Comparison of ENCODE assay signal across 8 mouse cellular contexts in the genomic region with DNA sequence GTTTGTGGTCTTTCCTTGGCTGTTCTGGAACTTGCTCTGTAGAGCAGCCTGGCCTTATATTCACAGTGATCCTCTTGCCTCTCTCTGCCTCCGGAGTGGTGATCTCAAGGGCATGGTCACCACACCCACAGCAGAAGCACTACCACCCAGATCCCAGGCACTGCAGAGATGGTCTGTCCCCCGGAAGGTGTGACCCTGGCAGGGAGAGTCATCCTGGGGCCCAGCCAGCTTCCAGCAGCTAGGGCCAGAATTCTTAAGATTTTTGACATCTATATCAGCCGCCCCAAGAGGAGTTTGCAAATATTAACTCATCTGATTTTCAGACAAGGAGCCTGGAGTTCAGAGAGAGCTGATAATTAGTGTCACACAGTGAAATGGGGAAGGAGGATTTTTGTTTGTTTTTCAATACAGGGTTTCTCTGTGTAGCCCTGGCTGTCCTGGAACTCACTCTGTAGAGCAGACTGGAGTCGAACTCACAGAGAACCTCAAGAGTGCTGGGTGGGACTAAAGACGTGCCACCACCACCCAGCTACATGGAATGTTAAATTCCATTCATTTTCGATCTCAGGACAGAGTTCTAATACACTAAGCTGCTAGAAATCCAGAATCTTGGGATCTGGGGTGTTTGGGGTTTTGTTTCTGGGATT. TPM values are rescaled to one million over a fixed set of nuclear protein-coding genes. Genes with fewer than 3 reads are reported as not detected.
A peak's percentile ranks its signal among the peaks of the same experiment; 100 is the strongest.
DNase-seq lines count a peak whose midpoint lies in the region; ATAC-seq lines count a peak whose summit lies in the region.

No protein-coding gene starts in this region.

- WGBS in forebrain, embryonic 10.5 days = 51% methylated on average over 6 of the region's 6 CpGs
- WGBS in hindbrain, embryonic 13.5 days = 48% methylated on average over 6 of the region's 6 CpGs
- whole genome bisulfite sequencing in lung, embryonic 16.5 days = 17% methylated on average over 6 of the region's 6 CpGs

- DNase-seq in adrenal gland, adult (ENCODE audit: inconsistent age in 2 of 2, low spot score in 1 of 2) = peak; percentile 84 to 90
- DNase-seq in adrenal gland, postnatal 4 days (ENCODE audit: low spot score in 2 of 2) = no peak
- peak; percentile 88 for DNase-seq in adrenal gland, adult 2 months
- no peak for DNase-seq in forebrain, embryonic 10.5 days (ENCODE audit: extremely low spot score, low spot score)
- no peak for DNase-seq in ovary, postnatal 10 days (ENCODE audit: low spot score)
- no peak for DNase-seq in left cerebral cortex, adult 8-10 months (ENCODE audit: low spot score in 2 of 2)

- peaks cover 74% of the 10 kb centered on the region for H3K4me1 ChIP-seq in forebrain, embryonic 10.5 days
- H3K4me1 ChIP-seq in hindbrain, embryonic 13.5 days (replicated peaks) = peaks cover 52% of the 10 kb centered on the region
- H3K4me1 ChIP-seq in lung, embryonic 16.5 days (replicated peaks; ENCODE audit: control insufficient read depth, insufficient read depth, low read length) = peaks cover 55% of the 10 kb centered on the region

- H3K36me3 ChIP-seq in forebrain, embryonic 10.5 days (replicated peaks) = peaks cover 19% of the 10 kb centered on the region
- H3K36me3 ChIP-seq in hindbrain, embryonic 13.5 days = peaks cover under 1% of the 10 kb centered on the region
- peaks cover 7% of the 10 kb centered on the region for H3K36me3 ChIP-seq in lung, embryonic 16.5 days (ENCODE audit: control insufficient read depth, insufficient read depth, low read length)

- H3K4me2 ChIP-seq in hindbrain, embryonic 13.5 days = peak overlapping the region; percentile 96
- peak overlapping the region; percentile 95 for H3K4me2 ChIP-seq in lung, embryonic 16.5 days (ENCODE audit: low read depth, low read length)

- peaks cover 7% of the 10 kb centered on the region; the same call in 1 of the 2 replicates for H3K9me3 ChIP-seq in forebrain, embryonic 10.5 days
- H3K9me3 ChIP-seq in hindbrain, embryonic 13.5 days = 0 out of 2 replicates have a peak, but pooled peaks cover 5% of the 10 kb centered on the region
- no peaks in the 10 kb centered on the region; the same call in none of the 2 replicates for H3K9me3 ChIP-seq in lung, embryonic 16.5 days (ENCODE audit: control insufficient read depth, low read length)

- H3K9ac ChIP-seq in hindbrain, embryonic 13.5 days = peak overlapping the region; percentile 80
- peak overlapping the region; percentile 96 for H3K9ac ChIP-seq in lung, embryonic 16.5 days (ENCODE audit: low read length)

- peaks cover 53% of the 10 kb centered on the region for H3K27me3 ChIP-seq in forebrain, embryonic 10.5 days (ENCODE audit: poor library complexity, severe bottlenecking)
- peaks cover 47% of the 10 kb centered on the region for H3K27me3 ChIP-seq in hindbrain, embryonic 13.5 days
- H3K27me3 ChIP-seq in lung, embryonic 16.5 days (ENCODE audit: control insufficient read depth, insufficient read depth, low read depth, low read length) = no peaks in the 10 kb centered on the region

- peak overlapping the region; percentile 92; the same call in 1 of the 2 replicates for H3K27ac ChIP-seq in forebrain, embryonic 10.5 days
- H3K27ac ChIP-seq in hindbrain, embryonic 13.5 days = peak overlapping the region; percentile 90
- H3K27ac ChIP-seq in lung, embryonic 16.5 days (ENCODE audit: low read length) = peak overlapping the region; percentile 98

- H3K4me3 ChIP-seq in forebrain, embryonic 10.5 days = peak overlapping the region; percentile 80
- peak overlapping the region; percentile 76 for H3K4me3 ChIP-seq in hindbrain, embryonic 13.5 days
- H3K4me3 ChIP-seq in lung, embryonic 16.5 days (ENCODE audit: low read length) = peak overlapping the region; percentile 80

- no peak for ATAC-seq in hindbrain, embryonic 13.5 days (ENCODE audit: low FRiP score)
- no peak for ATAC-seq in lung, embryonic 16.5 days (ENCODE audit: low read depth)

RNA-seq across cellular contexts. Expression of a gene that starts 2.0 kb away (rescaled TPM):
- 10 to 100 TPM; 40.9 to 48.7 TPM for total RNA-seq in adrenal gland, postnatal 4 days (2021)
- total RNA-seq in adrenal gland, adult 2 months (2021) = 10 to 100 TPM; 29.5 to 50.1 TPM
- 53.0 and 58.8 TPM in 2 replicates for polyA plus RNA-seq in adrenal gland, adult 2 months (2012; rRNA removed)
- 222 and 226 TPM in 2 replicates for polyA plus RNA-seq in forebrain, embryonic 10.5 days (2016; fragmentation: Nextera tagmentation; extraction: Ambion mirVana)
- 43.7 and 53.1 TPM in 2 replicates for polyA plus RNA-seq in hindbrain, embryonic 13.5 days (2015; fragmentation: Nextera tagmentation; extraction: Ambion mirVana)
- polyA plus RNA-seq in lung, embryonic 16.5 days (2015; fragmentation: Nextera tagmentation; extraction: Ambion mirVana) = 401 and 405 TPM in 2 replicates
- total RNA-seq in left cerebral cortex, adult 8-10 months (2022) = 1 to 10 TPM; 5.4 to 6.7 (median 6.3) TPM

RNA-seq across cellular contexts. Expression of a gene that starts 2.2 kb away (rescaled TPM):
- 100 to 1,000 TPM; 146 to 147 TPM for total RNA-seq in adrenal gland, postnatal 4 days (2021)
- total RNA-seq in adrenal gland, adult 2 months (2021) = 100 to 1,000 TPM; 142 to 143 TPM
- polyA plus RNA-seq in adrenal gland, adult 2 months (2012; rRNA removed) = 619 and 624 TPM in 2 replicates
- polyA plus RNA-seq in forebrain, embryonic 10.5 days (2016; fragmentation: Nextera tagmentation; extraction: Ambion mirVana) = 8.4 and 9.6 TPM in 2 replicates
- polyA plus RNA-seq in hindbrain, embryonic 13.5 days (2015; fragmentation: Nextera tagmentation; extraction: Ambion mirVana) = 16.0 and 16.3 TPM in 2 replicates
- polyA plus RNA-seq in lung, embryonic 16.5 days (2015; fragmentation: Nextera tagmentation; extraction: Ambion mirVana) = 7.3 and 9.0 TPM in 2 replicates
- total RNA-seq in left cerebral cortex, adult 8-10 months (2022) = 100 to 1,000 TPM; 105 to 117 (median 113) TPM

RNA-seq across cellular contexts. Expression of a gene that starts 9.9 kb away (rescaled TPM):
- 10 to 100 TPM; 21.9 to 23.0 TPM for total RNA-seq in adrenal gland, postnatal 4 days (2021)
- 10 to 100 TPM; 18.4 to 22.9 TPM for total RNA-seq in adrenal gland, adult 2 months (2021)
- polyA plus RNA-seq in adrenal gland, adult 2 months (2012; rRNA removed) = 28.6 TPM in 2 replicates
- polyA plus RNA-seq in forebrain, embryonic 10.5 days (2016; fragmentation: Nextera tagmentation; extraction: Ambion mirVana) = 2.9 and 3.1 TPM in 2 replicates
- polyA plus RNA-seq in hindbrain, embryonic 13.5 days (2015; fragmentation: Nextera tagmentation; extraction: Ambion mirVana) = 5.2 and 6.1 TPM in 2 replicates
- polyA plus RNA-seq in lung, embryonic 16.5 days (2015; fragmentation: Nextera tagmentation; extraction: Ambion mirVana) = 4.9 and 5.6 TPM in 2 replicates
- 10 to 100 TPM; 11.0 to 12.3 (median 12.0) TPM for total RNA-seq in left cerebral cortex, adult 8-10 months (2022)

RNA-seq across cellular contexts. Expression of a gene that starts 15.8 kb away (rescaled TPM):
- total RNA-seq in adrenal gland, postnatal 4 days (2021) = under 1 TPM; 0.25 to 0.39 TPM
- total RNA-seq in adrenal gland, adult 2 months (2021) = under 1 TPM in 1 of 2 experiments, not detected in 1; 0.31 TPM
- 0.09 and 0.17 TPM in 2 replicates for polyA plus RNA-seq in adrenal gland, adult 2 months (2012; rRNA removed)
- polyA plus RNA-seq in forebrain, embryonic 10.5 days (2016; fragmentation: Nextera tagmentation; extraction: Ambion mirVana) = 0.20 and 0.31 TPM in 2 replicates
- polyA plus RNA-seq in hindbrain, embryonic 13.5 days (2015; fragmentation: Nextera tagmentation; extraction: Ambion mirVana) = 0.61 and 0.65 TPM in 2 replicates
- 0.25 and 0.75 TPM in 2 replicates for polyA plus RNA-seq in lung, embryonic 16.5 days (2015; fragmentation: Nextera tagmentation; extraction: Ambion mirVana)
- under 1 TPM; 0.23 to 0.30 (median 0.24) TPM for total RNA-seq in left cerebral cortex, adult 8-10 months (2022)

RNA-seq across cellular contexts. Expression of a gene that starts 26.4 kb away (rescaled TPM):
- 10 to 100 TPM; 42.6 to 45.3 TPM for total RNA-seq in adrenal gland, postnatal 4 days (2021)
- 10 to 100 TPM; 29.4 to 31.5 TPM for total RNA-seq in adrenal gland, adult 2 months (2021)
- 66.1 and 66.8 TPM in 2 replicates for polyA plus RNA-seq in adrenal gland, adult 2 months (2012; rRNA removed)
- polyA plus RNA-seq in forebrain, embryonic 10.5 days (2016; fragmentation: Nextera tagmentation; extraction: Ambion mirVana) = 165 and 167 TPM in 2 replicates
- 77.4 and 77.9 TPM in 2 replicates for polyA plus RNA-seq in hindbrain, embryonic 13.5 days (2015; fragmentation: Nextera tagmentation; extraction: Ambion mirVana)
- polyA plus RNA-seq in lung, embryonic 16.5 days (2015; fragmentation: Nextera tagmentation; extraction: Ambion mirVana) = 76.7 and 83.0 TPM in 2 replicates
- total RNA-seq in left cerebral cortex, adult 8-10 months (2022) = 10 to 100 TPM; 38.5 to 48.2 (median 44.6) TPM

Comparison
In these comparisons a context has a peak if more than half of its experiments do, and no peak if none do; other contexts are left out.
1. DNase-seq: peak in adrenal gland, adult (2 of 2) and adrenal gland, adult 2 months (single experiment); none in adrenal gland, postnatal 4 days (0 of 2), forebrain, embryonic 10.5 days (single experiment), ovary, postnatal 10 days (single experiment) and left cerebral cortex, adult 8-10 months (0 of 2).
2. RNA of a gene that starts 2.2 kb away (polyA plus RNA-seq): 619 to 624 TPM in adrenal gland, adult 2 months; 16.0 to 16.3 TPM in hindbrain, embryonic 13.5 days, 7.3 to 9.0 TPM in lung, embryonic 16.5 days and 8.4 to 9.6 TPM in forebrain, embryonic 10.5 days; every median in the first group is over 10 times any median in the second.
3. Peak in every context shown above with its lines, with median percentiles within 50 percentile points of each other: H3K27ac ChIP-seq and H3K4me3 ChIP-seq.